Mouse (Mus musculus): Measurements from ENCODE around the gene Flot2. TPM values are rescaled to one million over a fixed set of nuclear protein-coding genes. Genes with fewer than 3 reads are reported as not detected.
"Not testable (repeated sequence)": the region's sequence is repeated elsewhere in the genome, so short reads cannot be mapped to it uniquely, and the experiment has no call there.

Flot2 gene
- 40.9 and 46.3 TPM in 2 replicates for total RNA-seq (2017)

DNA sequence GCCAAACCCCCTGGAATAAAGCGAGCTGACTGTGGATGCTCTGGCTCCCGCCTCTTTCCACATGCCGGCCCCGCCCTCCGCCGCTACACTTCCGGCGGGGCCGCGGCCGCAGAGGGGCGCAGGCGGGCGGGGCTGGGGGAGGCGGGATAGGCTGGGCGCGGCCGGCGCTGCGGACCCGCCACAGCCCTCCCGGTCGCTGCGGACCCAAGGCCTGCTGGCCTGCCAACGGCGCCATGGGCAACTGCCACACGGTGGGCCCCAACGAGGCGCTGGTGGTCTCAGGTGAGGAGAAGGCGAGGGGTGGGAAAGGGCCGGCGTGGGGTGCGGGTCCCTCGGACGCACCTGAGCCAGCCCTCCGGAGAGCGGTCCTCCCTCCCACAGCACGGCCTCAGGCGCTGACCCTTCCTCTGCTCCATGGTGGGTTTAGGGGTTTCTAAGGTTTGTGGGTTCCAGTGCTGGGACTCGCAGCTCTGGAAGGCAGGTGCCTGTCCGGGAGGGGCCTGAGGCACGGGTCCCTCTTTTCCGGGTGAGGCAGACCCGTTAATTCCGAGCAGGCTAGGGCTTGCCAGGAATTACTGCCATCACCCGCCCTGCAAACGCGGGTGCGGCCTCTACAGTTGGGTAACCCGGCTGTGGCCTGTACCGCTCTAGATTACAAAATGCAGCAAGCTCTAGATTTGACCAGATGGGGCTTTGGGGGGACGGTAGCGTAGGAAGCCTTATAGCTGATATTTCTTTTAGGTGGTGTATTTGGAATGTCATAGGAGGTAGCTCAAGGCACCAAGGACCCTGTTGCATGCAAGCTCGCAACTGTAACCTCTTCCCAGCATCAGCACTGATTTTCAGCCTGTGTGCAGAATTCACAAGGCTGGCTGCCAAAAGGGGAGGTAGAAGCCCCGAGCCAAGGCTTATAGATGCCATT lies at the start of gene Flot2:
Flot2 (plus strand) TSS at position 101 of the 922 bp plus-strand sequence.
- ATAC-seq (replicated peaks in 1 of 2; ENCODE audit: insufficient read depth in 1 of 2, low FRiP score in 2 of 2, low TSS enrichment in 1 of 2, low read depth in 1 of 2, poor library complexity in 2 of 2, severe bottlenecking in 2 of 2): peak; percentile 54 to 73

DNA sequence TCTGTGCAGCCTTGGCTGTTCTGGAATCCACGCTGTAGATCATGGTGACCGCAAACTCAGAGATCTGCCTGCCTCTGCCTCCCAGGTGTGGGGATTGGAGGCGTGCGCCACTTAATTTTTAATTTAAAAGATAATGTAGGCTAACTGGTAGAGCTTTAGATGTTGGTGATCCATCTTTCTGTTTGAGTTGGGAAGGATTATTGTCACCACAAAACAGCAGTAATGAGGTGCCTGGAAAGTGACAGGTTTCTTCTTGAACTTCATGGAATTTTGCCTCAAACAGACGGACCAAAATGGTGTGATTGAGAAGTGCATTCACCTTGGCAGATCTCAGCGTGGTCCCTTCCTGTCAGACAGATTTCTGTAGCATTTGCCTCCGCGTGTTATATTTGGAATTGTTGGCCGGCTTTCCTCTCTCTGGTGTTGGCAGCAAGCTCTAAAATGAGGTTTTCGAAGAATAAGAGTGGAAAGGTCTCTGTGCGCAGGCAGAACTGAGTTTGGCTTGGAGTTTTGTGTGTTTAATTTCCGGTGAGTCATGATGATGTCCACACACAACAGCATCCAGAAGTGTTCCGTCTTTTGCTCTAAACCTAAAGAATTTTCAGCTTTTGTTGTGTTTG lies 48.5 kb upstream of the Flot2 start:
- ATAC-seq (replicated peaks in 1 of 2; ENCODE audit: insufficient read depth in 1 of 2, low FRiP score in 2 of 2, low TSS enrichment in 1 of 2, low read depth in 1 of 2, poor library complexity in 2 of 2, severe bottlenecking in 2 of 2): no peak

DNA sequence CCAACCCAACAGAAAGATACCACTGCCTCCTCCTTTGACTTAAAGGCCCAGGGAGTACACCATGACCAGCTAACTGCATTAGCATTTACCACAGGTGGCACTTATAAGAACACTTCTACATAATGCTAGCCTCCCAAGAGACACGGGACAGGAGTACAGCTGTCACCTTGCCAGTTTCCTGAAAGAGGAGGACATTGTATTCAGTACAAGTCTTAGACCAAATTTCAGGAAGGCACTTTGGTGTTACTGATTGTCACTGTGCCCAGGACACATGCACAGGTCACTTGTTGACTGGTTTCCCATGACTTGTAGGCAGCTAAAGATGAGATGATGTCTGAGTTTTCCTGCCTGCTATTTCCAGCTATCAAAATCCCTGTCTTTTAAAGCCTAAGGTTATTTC lies 42.2 kb upstream of the Flot2 start:
- ATAC-seq (replicated peaks in 1 of 2; ENCODE audit: insufficient read depth in 1 of 2, low FRiP score in 2 of 2, low TSS enrichment in 1 of 2, low read depth in 1 of 2, poor library complexity in 2 of 2, severe bottlenecking in 2 of 2): no peak

DNA sequence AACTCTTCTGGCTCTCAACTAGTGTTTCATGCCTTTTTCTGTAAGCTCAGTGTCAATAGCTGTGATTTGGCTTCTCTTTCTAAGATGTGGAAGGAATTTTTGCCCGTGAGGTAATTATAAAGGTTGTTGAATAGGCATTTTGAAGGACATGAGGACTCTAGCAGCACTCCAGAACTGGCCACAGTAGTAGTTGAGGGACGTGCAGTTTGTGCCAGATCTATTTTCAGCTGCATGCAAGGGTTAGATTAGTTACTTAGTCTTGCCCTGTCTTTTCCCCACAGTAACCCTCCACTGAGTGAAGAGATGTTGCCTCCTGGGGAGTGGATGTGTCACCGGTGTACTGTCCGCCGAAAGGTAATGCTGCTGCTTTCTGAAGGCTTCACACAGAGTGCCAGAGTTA lies 31.3 kb upstream of the Flot2 start:
- ATAC-seq (replicated peaks in 1 of 2; ENCODE audit: insufficient read depth in 1 of 2, low FRiP score in 2 of 2, low TSS enrichment in 1 of 2, low read depth in 1 of 2, poor library complexity in 2 of 2, severe bottlenecking in 2 of 2): no peak

DNA sequence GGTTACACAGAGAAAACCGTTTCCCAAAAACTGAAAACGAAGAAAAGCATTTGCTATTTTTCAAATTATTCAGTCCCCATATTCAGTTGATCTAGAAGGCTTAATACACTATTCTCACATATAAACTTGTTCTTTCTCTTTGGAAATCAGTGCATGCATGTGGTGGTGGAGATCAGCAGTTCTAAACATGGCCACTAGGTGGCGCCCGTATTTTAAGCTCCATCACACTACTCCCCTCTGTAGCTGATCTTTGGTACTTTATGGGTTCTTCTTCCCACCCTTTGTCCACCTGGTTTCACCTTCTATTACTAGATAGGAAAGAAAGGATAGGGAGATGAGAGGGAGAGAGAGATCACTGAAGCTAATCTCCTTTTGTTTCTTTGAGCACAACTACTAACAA lies 18.1 kb upstream of the Flot2 start:
- peak; percentile 76 to 81 for ATAC-seq (replicated peaks in 1 of 2; ENCODE audit: insufficient read depth in 1 of 2, low FRiP score in 2 of 2, low TSS enrichment in 1 of 2, low read depth in 1 of 2, poor library complexity in 2 of 2, severe bottlenecking in 2 of 2)

DNA sequence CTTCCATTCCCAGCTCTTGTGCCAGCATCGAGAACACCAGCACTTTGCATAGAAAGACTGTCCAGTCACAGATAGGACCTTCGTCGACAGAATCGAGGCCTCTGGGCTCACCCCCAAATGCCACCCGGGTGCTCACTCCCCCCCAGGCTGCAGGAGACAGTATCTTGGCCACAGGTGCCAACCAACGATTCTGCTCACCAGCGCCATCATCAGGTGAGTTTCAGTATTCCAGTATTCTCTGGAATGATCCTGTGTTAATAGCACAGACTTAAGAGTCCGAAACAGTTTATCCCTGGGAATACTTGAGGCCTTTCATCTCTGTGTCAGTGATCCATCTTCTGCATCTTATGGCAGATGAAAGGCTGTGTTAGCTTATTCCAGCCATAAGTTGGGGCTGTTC lies 14.1 kb upstream of the Flot2 start:
- peak in 1 of 2 experiments; percentile 52; a peak in 1 of 4 replicates for ATAC-seq (replicated peaks in 1 of 2; ENCODE audit: insufficient read depth in 1 of 2, low FRiP score in 2 of 2, low TSS enrichment in 1 of 2, low read depth in 1 of 2, poor library complexity in 2 of 2, severe bottlenecking in 2 of 2)

DNA sequence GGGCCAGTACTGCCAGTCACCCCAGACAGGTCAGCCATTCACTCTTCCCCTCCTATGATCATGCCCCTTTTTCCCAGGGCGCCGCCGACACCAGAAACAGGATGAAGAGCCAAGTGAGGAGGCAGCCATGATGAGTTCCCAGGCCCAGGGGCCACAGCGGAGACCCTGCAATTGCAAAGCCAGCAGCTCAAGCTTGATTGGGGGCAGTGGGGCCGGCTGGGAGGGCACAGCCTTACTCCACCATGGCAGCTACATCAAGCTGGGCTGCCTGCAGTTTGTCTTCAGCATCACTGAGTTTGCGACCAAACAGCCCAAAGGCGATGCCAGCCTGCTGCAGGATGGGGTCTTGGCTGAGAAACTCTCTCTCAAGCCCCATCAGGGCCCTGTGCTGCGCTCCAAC lies 8.5 kb upstream of the Flot2 start:
- ATAC-seq (replicated peaks in 1 of 2; ENCODE audit: insufficient read depth in 1 of 2, low FRiP score in 2 of 2, low TSS enrichment in 1 of 2, low read depth in 1 of 2, poor library complexity in 2 of 2, severe bottlenecking in 2 of 2): no peak

DNA sequence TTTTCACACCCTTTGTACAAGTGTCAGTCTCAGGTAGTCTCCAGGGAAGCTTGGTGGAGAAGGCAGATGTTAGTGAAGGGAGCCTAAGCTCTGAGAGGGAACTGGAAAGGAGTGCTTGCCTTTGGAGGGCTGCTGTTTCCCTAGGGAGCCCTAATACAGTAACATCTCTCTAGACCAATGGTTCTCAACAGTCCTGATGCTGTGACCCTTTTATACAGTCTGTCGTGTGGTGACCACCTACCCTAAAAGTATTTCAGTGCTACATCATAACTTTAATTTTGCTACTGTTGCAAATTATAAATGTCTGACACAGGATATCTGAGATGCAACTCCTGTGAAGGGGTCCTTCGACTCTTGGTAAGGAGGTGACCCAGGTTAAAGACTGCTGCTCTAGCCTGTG lies 7.1 kb upstream of the Flot2 start:
- no peak for ATAC-seq (replicated peaks in 1 of 2; ENCODE audit: insufficient read depth in 1 of 2, low FRiP score in 2 of 2, low TSS enrichment in 1 of 2, low read depth in 1 of 2, poor library complexity in 2 of 2, severe bottlenecking in 2 of 2)

DNA sequence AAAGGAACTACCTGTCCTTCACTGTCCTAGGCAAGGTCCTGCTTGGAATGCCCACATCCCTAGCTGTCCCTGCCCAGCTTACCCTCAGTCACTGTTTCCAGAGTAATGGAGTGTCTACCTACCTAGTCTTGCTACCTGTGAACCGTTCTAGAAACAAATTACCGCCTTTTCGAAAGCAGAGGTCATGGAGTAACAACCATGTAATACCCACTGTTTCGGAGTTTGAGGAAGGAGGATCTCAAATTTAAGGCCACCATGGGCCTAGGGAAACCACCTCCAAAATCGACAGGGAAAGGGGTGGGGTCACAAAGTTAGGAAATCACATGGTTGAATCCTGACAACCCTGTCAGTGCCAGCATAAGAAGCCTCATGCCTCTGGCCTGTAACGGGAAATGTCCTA lies 6.3 kb upstream of the Flot2 start:
- no peak for ATAC-seq (replicated peaks in 1 of 2; ENCODE audit: insufficient read depth in 1 of 2, low FRiP score in 2 of 2, low TSS enrichment in 1 of 2, low read depth in 1 of 2, poor library complexity in 2 of 2, severe bottlenecking in 2 of 2)

DNA sequence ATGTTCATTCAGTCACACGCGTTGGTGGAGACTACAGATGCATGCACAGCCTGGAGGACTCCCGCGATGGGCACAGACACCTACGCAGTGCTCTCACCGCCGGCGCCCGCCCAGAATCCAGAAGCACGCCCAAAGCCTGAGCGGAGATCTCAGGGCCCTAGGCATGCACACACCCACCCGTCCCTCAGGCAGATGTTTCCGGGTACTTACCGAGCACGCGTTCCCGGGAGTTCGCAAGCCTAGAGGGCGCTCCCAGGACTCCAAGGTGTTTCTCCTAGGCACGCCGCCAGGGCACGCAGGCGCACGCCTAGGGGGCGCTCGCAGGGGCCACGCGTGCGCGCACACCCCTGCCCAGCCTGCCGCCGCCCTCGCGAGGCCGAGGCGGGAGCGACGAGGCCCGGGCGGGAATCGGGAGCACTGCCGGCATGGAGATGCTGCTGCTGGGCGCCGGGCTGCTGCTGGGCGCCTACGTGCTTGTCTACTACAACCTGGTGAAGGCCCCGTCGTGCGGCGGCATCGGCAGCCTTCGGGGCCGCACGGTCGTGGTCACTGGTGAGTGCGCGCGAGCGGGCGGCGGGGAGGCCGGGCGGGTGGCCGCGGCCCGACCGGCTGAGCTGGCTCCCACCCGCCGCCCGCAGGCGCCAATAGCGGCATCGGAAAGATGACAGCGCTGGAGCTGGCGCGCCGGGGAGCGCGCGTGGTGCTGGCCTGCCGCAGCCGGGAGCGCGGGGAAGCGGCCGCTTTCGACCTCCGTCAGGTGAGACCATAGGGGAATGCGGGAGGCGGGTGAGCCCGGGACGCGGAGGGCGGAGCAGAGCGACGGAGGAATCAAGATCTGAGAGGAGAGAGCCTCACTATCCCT lies 5.6 kb upstream of the Flot2 start, which contains the start of gene Dhrs13:
Dhrs13 (plus strand) TSS at position 334 of the 862 bp plus-strand sequence.
- ATAC-seq (replicated peaks in 1 of 2; ENCODE audit: insufficient read depth in 1 of 2, low FRiP score in 2 of 2, low TSS enrichment in 1 of 2, low read depth in 1 of 2, poor library complexity in 2 of 2, severe bottlenecking in 2 of 2): peak; percentile 88

DNA sequence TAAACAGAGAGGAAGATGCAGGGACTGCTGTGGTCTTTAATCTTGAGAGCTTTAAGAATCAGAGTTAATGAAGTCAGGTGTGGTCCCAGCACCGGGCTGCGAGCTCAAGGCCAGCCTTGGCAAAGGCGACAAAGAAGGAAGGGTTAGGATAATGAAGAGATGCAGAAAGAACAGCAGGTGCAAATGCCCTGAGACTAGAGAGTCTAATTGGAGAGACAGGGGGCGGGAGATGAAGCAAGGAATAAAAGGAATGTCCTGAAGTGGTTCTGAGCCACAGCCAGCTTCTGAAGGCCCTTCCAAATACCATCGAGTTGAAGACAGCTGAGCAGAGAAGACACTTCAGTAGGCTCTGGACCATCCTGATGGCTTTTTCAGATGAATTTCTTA lies 4.9 kb upstream of the Flot2 start:
- ATAC-seq (replicated peaks in 1 of 2; ENCODE audit: insufficient read depth in 1 of 2, low FRiP score in 2 of 2, low TSS enrichment in 1 of 2, low read depth in 1 of 2, poor library complexity in 2 of 2, severe bottlenecking in 2 of 2): no peak

DNA sequence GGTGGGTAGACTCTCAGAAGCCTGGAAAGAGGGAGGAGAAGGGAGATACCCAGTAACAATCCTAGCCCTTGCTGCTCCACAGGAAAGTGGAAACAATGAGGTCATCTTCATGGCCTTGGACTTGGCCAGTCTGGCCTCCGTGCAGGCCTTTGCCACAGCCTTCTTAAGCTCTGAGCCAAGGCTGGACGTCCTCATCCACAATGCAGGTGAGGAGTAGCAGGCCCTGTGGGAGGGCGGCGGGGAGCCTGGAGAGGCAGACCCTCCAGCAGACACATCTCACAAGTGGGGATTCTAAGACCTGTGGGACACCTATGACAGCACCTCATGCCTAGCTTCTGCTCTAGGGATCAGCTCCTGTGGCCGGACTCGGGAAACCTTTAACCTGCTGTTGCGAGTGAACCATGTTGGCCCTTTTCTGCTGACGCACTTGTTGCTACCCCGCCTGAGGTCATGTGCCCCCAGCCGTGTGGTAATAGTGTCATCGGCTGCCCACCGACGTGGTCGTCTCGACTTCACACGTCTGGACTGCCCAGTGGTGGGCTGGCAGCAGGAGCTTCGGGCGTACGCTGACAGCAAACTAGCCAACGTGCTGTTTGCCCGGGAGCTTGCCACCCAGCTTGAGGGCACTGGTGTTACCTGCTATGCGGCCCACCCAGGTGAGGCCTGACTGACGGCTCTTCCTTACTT lies 3.7 kb upstream of the Flot2 start:
- ATAC-seq (replicated peaks in 1 of 2; ENCODE audit: insufficient read depth in 1 of 2, low FRiP score in 2 of 2, low TSS enrichment in 1 of 2, low read depth in 1 of 2, poor library complexity in 2 of 2, severe bottlenecking in 2 of 2): no peak

DNA sequence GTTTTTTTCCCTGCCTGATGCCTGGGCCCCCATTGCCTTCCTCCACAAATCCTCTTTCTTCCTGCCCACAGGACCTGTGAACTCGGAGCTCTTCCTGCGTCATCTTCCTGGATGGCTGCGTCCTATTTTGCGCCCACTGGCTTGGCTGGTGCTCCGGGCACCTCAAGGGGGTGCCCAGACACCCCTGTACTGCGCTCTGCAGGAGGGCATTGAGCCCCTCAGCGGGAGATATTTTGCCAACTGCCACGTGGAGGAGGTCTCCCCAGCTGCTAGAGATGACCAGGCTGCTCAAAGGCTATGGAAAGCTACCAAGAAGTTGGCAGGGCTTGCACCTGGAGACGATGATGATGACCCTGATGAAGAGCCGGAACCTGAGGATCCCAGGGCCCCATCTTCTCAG lies 940 bp upstream of the Flot2 start:
- ATAC-seq (replicated peaks in 1 of 2; ENCODE audit: insufficient read depth in 1 of 2, low FRiP score in 2 of 2, low TSS enrichment in 1 of 2, low read depth in 1 of 2, poor library complexity in 2 of 2, severe bottlenecking in 2 of 2): no peak

DNA sequence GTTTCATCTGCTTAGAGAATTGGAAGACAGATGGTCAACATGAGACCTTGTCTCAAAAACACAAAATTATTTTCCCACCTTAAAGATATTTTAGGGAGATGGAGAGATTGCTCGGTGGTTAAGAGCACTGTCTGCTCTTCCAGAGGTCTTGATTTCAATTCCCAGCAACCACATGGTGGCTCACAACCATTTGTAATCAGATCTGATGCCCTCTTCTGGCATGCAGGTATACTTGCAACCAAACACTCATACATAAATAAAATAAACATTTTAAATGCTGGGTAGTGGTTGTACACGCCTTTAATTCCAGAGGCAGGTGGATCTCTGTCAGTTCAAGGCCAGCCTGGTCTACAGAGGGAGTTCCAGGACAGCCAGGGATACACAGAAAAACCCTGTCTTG lies 3.1 kb downstream of the Flot2 start:
- ATAC-seq (replicated peaks in 1 of 2; ENCODE audit: insufficient read depth in 1 of 2, low FRiP score in 2 of 2, low TSS enrichment in 1 of 2, low read depth in 1 of 2, poor library complexity in 2 of 2, severe bottlenecking in 2 of 2): no peak

DNA sequence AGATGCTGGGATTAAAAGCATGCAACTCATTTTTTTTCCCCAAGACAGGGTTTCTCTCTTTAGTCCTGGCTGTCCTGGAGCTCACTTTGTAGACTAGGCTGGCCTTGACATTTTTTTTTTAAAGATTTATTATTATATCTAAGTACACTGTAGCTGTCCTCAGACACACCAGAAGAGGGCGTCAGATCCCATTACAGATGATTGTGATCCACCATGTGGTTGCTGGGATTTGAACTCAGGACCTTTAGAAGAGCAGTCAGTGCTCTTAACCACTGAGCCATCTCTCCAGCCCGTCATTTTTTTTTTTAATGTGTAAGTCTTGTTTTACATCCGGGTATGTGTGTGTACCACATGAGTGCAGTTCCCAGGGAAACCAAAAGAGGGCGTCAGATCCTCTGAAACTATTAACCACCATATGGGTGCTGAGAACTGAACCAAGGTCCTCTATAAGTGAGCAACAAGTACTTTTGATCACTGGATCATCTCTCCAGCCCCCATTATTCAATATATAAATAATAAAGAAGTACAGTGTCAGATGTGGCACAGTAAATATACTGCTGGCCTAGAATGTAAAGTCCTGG lies 4.6 kb downstream of the Flot2 start:
- ATAC-seq (replicated peaks in 1 of 2; ENCODE audit: insufficient read depth in 1 of 2, low FRiP score in 2 of 2, low TSS enrichment in 1 of 2, low read depth in 1 of 2, poor library complexity in 2 of 2, severe bottlenecking in 2 of 2): not testable (repeated sequence)

DNA sequence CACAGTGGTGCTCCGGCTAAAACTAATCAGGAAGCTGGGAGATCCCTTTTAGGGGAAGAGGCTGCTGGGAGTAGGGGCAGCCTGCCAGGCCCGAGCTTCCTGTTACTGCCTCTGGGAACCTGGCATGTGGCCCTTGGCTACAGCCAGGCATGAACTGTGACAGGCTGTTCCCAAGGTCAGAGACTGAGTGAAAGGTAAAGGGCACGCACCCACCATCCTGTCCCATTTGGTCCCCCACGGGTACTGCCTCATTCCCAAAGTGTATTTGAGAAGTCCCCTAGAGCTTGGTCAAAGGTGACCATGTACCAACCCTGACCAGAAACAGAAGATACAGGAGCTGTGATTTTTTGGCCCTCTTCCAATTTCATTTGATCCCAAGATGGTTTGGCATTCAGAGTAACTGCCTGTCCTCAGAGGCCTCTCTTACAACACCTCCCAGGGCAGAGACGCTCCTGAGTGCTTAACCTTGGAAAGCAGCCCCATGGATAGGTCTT lies 7.1 kb downstream of the Flot2 start:
- ATAC-seq (replicated peaks in 1 of 2; ENCODE audit: insufficient read depth in 1 of 2, low FRiP score in 2 of 2, low TSS enrichment in 1 of 2, low read depth in 1 of 2, poor library complexity in 2 of 2, severe bottlenecking in 2 of 2): peak in 1 of 2 experiments; percentile 32; a peak in 1 of 4 replicates

DNA sequence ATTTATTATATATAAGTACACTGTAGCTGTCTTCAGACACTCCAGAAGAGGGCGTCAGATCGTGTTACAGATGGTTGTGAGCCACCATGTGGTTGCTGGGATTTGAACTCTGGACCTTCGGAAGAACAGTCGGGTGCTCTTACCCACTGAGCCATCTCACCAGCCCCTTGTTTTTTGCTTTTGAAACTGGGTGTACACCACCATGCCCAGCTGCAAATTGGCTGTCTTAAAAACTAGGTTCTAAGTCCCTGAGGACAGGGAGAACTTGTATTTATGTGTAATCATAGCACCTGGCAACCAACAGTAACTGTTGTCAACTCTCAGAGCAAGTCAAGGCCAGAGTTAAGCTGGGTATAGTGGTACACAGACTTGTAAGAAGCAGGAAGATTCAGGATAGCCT lies 10.9 kb downstream of the Flot2 start:
- not testable (repeated sequence) for ATAC-seq (replicated peaks in 1 of 2; ENCODE audit: insufficient read depth in 1 of 2, low FRiP score in 2 of 2, low TSS enrichment in 1 of 2, low read depth in 1 of 2, poor library complexity in 2 of 2, severe bottlenecking in 2 of 2)

All from hematopoietic stem cell, adult 5-6 weeks (primary cell).